Mouse (Mus musculus) forelimb bud, embryonic 11.5 days (tissue): Measurements from ENCODE around the gene Myo1f.

Experiments used
- DNase-seq: peaks from one replicate; pipeline ENCODE4 v3.0.0-alpha.2; 2012; ENCODE audit warnings: low read depth, low spot score

The Myo1f gene

DNA sequence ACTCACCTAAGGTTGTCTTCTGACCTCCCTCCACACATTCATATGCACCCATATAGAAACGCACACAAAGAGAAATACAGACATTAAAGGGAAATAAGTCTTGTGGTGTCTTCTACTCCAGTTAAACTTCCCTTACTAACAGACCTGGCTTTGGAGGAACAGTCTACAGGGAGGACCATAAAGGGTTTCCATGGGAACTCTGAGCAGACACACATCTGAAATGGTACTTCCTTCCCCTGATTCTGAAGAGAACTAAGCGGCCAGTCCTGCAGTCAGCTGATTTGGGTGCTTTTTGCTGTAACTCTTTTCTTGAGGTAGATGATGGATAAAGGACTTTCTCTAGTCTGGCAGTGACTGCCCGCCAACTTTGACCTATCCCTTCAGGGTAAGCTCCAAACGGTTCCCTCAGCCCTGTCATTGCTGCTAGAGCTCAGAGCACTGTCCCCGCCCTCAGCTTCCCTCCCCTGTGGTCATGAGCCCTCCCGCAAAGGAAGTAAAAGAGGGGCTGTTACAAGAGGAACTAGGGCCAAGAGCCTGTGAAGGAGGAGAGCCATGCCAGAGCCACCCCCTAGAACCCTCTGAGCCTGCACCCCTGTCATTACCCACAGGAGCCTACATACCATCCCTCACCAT is at the start of gene Myo1f:
Myo1f (plus strand) TSS at position 485 of the 633 bp plus-strand sequence.
- DNase-seq: no peak

GRCm38 (mm10) chr17:33508386-33508785 is 47.1 kb upstream of the Myo1f start:
- DNase-seq: no peak

GRCm38 (mm10) chr17:33510172-33510571 is 45.3 kb upstream of the Myo1f start:
- no peak for DNase-seq

DNA sequence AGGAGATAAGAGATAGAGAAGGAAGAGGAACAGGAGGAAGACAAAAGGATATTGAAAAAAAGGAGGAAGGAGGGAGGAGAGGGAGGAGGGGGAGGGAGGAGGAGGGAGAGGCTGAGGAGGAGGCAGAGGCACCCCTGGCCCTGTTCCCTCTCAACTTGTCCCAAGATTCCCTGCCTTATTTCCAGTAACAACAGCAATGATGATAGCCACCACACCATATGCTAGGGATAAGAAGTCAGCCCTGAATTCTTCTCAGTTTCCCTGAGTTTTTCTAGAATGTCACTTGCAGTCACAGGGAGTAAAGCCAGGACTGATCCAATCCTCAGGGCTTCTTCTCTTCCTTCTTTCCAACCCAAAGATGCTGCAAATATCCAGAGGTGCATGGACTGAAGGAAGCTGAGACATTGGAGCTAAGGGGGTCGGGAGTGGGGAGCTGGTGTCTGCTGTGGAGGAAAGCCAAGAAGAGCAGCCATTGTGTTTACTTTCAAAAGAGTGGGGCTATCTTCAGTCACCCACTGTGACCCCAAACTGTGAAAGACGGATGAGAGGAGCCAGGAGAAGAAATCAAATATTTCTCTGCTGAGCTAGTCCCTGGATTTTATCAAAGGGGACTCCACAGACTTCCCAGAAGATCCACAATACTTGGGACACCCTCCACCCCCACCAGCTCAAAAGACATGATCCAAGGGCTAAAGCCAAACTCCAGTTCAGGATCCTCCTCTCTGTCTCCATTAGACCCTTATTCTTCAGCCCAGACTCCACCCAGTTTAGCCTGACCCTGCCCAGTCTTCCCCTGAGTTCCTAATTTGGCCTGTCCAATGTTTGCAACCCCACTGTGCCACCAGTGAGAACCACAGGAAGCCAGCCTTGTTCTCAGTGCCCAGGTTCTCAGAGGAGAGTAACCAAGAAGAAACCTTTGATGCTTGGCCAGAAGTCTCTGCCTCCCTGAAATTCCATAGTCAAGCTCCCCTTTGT is 42.8 kb upstream of the Myo1f start:
- DNase-seq: no peak

- DNase-seq: no peak
Observed at GRCm38 (mm10) chr17:33513874-33514273, 41.6 kb upstream of the Myo1f start.

DNA sequence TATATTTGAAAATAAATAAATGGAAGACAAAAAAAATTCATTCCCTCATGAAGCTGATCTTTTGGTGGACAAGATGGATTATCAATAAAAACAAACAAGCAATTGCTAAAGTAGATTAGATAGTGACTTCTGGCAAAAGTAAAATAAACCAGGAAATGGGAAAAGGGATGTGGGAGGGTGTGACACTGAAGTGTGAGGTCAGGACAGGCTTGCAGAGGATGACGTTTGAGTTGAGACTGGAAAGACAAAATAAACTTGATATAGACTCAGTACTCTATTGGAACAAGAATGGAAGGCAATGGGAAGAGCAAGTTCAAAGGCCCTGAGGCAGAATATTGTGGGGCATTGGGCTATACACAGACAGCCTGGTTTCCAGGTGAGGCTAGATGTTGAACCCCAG is 35.1 kb upstream of the Myo1f start:
- DNase-seq: no peak

GRCm38 (mm10) chr17:33523431-33523917 is 32.0 kb upstream of the Myo1f start:
- DNase-seq: peak; percentile 52

GRCm38 (mm10) chr17:33523918-33524755 is 31.4 kb upstream of the Myo1f start, which contains the start of gene Adamts10:
Gene Adamts10 (plus strand): TSS chr17:33524204.
- peak; percentile 78 for DNase-seq

- DNase-seq: peak; percentile 64
Observed at GRCm38 (mm10) chr17:33524806-33525373, 30.6 kb upstream of the Myo1f start.

GRCm38 (mm10) chr17:33526506-33526905 is 29.0 kb upstream of the Myo1f start:
- DNase-seq: no peak

- peak; percentile 56 for DNase-seq
Observed at GRCm38 (mm10) chr17:33539106-33539675, 16.3 kb upstream of the Myo1f start.

DNA sequence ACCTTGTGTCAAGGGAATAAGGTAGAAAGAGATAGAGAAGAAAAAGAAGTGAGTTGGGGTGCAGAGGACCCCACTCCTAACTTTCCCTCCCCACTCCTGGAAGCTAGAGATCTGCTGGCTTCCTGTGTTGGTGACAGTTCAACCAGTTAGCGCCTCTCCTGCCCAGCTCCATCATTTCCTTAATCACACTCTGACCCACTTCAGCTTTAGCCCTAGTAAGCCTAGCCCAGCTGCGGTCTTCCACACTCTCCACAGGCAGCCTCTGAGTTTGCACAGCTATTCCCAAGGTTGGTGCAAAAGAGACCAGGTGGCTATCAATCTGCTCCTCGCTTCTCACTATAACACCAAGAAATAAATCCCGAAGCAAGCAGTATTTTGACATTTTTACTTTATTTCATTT is 15.6 kb upstream of the Myo1f start:
- no peak for DNase-seq

- no peak for DNase-seq
Observed at GRCm38 (mm10) chr17:33549212-33549611, 6.3 kb upstream of the Myo1f start.

DNA sequence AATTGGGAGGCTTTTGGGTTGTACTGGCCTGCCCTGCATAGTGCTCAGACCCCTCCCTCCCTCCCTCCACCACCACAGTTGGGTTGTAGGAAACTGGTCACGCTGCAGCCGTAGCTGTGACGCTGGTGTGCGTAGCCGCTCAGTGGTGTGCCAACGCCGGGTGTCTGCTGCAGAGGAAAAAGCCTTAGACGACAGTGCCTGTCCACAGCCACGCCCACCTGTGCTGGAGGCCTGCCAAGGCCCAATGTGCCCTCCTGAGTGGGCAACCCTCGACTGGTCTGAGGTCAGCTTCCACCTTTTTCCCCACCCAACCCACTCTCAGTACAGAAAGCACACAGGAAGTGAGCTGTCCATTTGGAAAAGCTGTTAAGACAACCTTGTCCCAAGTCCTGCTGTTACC is 5.1 kb upstream of the Myo1f start:
- no peak for DNase-seq

DNA sequence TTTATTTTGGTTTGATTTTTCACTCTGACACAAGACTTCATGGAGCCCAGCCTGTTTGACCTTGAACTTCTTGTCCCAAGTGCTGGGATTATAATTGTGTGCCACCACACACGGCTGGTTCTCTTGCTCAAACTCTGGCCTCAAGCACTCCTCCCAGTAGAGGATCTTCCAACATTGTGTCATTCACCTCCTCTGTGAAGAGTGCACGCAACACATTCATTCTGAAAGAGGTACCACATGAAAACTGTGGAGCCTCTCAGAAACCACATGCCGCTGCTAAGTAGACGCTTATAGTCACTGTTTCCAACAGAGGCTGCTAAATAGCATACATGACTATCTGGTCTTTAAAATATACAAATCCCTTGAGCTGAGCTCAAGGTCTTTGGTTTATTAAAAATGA is 3.4 kb upstream of the Myo1f start:
- DNase-seq: no peak

GRCm38 (mm10) chr17:33552964-33553363 is 2.5 kb upstream of the Myo1f start:
- DNase-seq: peak; percentile 67

GRCm38 (mm10) chr17:33554536-33554935 is 971 bp upstream of the Myo1f start:
- DNase-seq: no peak

GRCm38 (mm10) chr17:33557922-33558321 is 2.4 kb downstream of the Myo1f start:
- no peak for DNase-seq

GRCm38 (mm10) chr17:33563527-33564076 is 8.1 kb downstream of the Myo1f start:
- no peak for DNase-seq

GRCm38 (mm10) chr17:33564599-33564998 is 9.1 kb downstream of the Myo1f start:
- DNase-seq: no peak

GRCm38 (mm10) chr17:33566182-33566581 is 10.7 kb downstream of the Myo1f start:
- no peak for DNase-seq
